Mouse (Mus musculus) gastrocnemius, postnatal 4 days (tissue): ENCODE results near the gene Klhdc4. TPM values are rescaled to one million over a fixed set of nuclear protein-coding genes. Genes with fewer than 3 reads are reported as not detected.
A peak's percentile ranks its signal among the peaks of the same experiment; 100 is the strongest.

Experiments used
- DNase-seq, 2 experiments: peaks; one replicate each; pipeline ENCODE4 v3.0.0; 2021 to 2022; ENCODE audit warnings: low spot score in 2 of 2, mixed read lengths in 2 of 2
- long read RNA-seq, 2 experiments: library from polyadenylated mRNA; stranded (forward); transcript quantifications; one replicate each; pipeline ENCODE4 v2.0.0; 2021
- total RNA-seq, 2 experiments: library from RNA; stranded (reverse); gene quantifications; 2 replicates each; pipeline ENCODE4 v1.2.3; 2021

Klhdc4 gene
- 10 to 100 TPM; 17.5 to 19.0 TPM for total RNA-seq
- long read RNA-seq, experiment 1, transcript Klhdc4-201 (12 exons, 2,078 nt), result major isoform, 15 of 19 reads
- long read RNA-seq, experiment 1, partial matches to known transcripts, result 3 of 19 reads
- long read RNA-seq, experiment 1, other reads (novel, unspliced or antisense), result 1 of 19 reads
- long read RNA-seq, experiment 2, transcript Klhdc4-201 (12 exons, 2,078 nt), result major isoform, 31 of 38 reads
- long read RNA-seq, experiment 2, partial matches to known transcripts, result 0 of 38 reads
- long read RNA-seq, experiment 2, other reads (novel, unspliced or antisense), result 7 of 38 reads

GRCm38 (mm10) chr8:121829048-121829776 is at the start of gene Klhdc4:
Gene Klhdc4, minus strand, starts transcription at chr8:121829569.
- DNase-seq, result peak; percentile 63 to 82

DNA sequence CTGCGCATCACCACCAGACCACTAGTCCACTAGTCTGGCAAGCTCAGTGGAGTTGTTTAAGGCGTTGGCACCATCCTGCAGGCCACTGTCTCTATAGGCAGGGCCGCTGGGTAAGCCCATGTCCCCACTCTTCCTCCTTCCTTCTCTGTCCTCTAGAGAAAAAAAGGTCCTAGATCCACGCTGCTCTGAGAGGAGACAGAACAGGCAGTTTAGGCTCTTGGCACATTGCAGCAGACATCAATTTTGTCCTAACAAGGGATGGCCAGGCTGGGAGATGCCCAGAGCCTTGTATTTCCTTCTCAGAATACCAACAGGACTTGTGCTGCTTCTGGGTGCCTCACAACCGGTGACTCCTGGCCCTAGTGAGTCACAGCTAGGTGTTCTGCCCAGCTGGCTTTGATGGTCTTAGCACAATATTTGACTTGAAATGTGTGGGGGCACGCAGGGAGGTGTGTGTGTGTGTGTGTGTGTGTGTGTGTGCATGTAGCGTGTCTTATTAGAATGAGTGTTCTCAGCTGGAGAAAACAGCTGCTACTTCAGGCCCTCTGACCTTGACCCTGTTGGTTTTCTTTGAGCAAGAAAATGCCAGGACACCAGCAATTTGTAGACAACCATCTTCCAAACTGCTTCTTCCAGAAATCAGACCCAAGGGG is 48.6 kb upstream of the Klhdc4 start:
- no peak for DNase-seq

DNA sequence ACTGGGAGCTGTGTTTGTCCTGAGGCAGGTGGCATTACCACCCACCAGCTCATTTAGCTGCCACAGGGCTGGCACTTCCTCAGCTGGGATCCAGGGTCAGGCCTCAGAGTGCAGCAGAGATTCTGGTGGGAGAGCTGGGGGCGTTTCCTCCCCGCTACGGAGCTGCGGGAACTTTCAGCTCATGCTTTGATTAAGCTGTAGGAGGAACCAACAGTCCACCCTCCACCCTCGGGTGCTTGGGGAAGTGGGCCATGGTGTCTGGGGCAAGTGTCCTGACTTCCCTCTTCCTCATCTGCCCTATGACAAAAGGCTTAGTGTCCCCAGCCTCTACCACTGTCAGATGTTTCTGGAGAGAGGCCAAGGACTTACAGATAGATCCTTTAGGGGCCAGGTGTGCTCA is 47.8 kb upstream of the Klhdc4 start:
- no peak for DNase-seq

- DNase-seq, result no peak
Measured at GRCm38 (mm10) chr8:121875517-121875916, 46.1 kb upstream of the Klhdc4 start.

DNA sequence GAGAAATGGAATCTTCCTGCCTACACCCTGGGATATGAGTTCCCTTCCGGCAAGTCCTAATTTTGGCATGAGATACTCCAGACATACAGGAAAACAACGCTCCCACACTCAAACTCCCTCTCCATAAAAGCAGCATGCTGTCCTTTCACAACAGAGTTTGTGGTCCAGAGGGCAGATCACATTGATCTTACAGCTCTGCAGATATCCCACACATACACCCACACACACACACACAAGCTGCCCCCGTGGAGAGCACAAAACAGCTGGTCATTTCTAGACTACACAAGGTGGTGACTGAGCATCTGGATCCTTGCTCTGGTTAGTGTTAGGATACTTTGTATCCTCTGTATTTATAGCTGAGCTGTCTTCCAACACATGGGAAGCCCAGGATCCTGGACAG is 45.7 kb upstream of the Klhdc4 start:
- DNase-seq, result no peak

DNA sequence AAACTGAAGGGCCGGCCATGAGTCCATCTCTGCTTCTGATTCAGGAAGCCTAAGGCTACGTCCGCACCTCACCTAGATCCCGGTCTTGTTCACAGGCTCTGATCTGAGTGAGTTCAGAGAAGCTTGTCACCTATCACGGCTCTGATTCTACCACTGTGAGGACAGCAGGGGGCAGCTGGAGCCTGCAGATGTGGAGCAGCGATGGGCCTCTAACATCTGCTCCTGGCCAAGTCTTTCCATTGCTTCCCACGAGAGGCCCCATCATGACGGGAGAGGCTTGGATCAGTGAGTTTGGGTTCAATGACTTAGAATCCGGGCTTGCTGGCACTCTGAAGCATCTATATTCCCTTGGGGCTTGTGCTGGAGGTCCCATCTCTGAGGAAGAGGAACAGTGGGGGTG is 44.7 kb upstream of the Klhdc4 start:
- peak; percentile 39 to 73 for DNase-seq

- DNase-seq, result no peak
Measured at GRCm38 (mm10) chr8:121871833-121872440, 42.6 kb upstream of the Klhdc4 start.

- DNase-seq, result no peak
Measured at GRCm38 (mm10) chr8:121870190-121870589, 40.8 kb upstream of the Klhdc4 start.

DNA sequence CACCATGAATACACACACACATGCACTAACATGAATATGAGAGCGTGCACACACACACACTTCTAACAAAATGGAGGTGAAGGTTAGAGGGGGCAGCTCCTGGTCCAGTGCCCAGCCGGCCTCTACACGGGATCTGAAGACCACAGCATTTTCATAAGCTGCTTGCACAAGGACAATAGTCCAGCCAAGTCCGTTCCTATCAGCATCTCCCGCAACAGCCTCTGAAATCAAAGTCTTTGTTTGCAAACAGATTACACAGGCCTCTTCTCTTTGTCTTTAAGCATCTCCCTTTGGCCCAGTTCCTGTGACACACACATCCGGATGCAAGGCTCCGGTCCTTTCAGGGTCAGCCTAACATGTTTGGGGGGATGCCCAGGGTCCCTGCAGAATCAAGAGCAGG is 39.5 kb upstream of the Klhdc4 start:
- DNase-seq, result no peak

GRCm38 (mm10) chr8:121868196-121868595 is 38.8 kb upstream of the Klhdc4 start:
- DNase-seq, result no peak

DNA sequence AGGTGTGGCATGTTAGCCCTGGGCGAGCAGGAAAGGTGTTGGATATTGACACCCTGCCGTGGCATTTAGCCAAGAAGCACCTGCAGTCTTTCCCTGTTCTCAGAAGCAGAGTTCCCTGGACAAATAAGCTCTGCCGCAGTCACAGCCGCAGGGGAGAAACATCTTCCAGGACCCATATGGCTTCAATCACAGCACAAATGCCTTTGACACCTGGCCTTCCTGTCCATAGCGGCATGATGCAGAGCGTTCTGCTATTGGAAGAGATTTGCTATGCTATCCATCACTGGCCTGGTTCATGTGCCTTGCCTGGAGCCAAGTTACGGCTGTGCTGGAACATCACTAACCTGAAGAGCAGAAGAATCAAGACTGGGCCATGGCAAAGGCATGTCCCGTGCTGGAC is 36.0 kb upstream of the Klhdc4 start:
- no peak for DNase-seq

DNA sequence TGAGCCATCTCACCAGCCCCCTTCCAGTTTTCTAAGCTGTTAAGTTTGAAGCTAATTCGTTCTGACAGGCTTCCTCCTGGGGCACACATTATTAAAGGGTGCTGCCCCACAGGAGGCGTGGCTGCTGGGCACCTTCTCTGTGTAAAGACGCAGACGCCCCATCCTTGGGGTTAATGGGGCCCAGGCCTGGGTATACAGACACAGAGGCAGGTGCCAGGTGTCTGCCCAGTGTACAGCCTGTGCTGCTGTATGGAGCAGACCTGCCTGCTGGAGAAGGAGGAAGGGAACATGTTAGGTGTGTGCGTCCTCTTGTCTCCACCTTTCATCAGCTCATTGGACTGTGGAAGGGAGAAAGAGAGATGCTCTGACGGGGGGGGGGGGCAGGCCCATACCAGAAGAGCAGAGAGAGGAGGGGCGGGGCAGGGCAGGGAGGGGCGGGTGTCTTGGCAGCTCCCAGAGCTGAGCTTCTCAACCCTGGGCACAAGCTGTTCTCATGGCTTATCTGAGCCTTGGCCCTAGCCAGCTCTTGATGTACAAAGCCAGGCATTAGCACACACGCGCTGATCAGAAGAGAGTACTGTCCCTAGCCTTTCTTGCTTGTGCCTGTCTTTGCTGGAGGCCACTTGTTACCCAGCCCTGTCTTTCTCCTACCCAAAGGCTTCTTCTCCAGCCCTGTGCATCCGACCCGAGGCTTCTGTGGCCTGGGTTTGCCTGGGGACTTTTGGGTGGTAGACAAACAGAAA is 32.6 kb upstream of the Klhdc4 start:
- DNase-seq, result no peak

DNA sequence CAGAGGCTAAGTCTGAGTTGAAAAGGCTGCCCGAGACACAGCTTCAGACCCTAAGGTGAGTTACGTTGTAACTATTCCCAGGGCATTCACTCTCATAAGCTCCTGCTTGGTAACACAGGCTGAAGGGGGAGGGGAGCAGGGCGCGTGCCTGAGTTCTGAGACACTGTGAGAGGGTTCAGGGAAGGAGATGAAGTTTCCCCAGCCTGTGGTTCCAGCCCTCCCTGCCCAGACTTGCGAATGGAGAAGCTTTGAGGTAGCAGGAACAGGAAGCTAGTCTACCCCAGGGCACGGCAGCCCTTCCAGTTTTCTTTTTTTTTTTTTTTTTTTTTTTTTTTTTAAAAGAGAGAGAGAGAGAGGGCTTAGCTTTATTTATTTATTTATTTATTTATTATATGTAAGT is 31.9 kb upstream of the Klhdc4 start:
- no peak for DNase-seq

GRCm38 (mm10) chr8:121857747-121858146 is 28.4 kb upstream of the Klhdc4 start:
- DNase-seq, result no peak

DNA sequence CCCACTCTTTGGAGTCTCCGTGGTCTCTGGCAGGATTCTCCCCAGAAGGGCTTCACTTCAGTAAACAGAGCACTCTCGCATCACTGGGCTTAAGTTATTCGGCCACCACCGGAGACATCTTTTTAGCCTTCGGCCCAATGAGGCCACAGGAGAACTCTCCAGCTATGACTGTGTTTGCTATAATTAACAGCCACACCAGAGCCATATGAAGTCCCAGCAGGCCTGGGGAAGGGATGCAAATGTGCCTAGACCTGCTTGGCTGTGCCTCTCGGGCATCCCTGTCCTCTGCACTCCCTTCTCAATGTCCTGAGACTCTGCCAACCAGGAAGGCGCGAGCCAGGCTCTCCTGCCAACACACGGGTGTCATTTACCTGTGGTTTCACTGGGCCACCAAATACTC is 28.0 kb upstream of the Klhdc4 start:
- DNase-seq, result no peak

GRCm38 (mm10) chr8:121856071-121856746 is 26.8 kb upstream of the Klhdc4 start:
- DNase-seq, result no peak

DNA sequence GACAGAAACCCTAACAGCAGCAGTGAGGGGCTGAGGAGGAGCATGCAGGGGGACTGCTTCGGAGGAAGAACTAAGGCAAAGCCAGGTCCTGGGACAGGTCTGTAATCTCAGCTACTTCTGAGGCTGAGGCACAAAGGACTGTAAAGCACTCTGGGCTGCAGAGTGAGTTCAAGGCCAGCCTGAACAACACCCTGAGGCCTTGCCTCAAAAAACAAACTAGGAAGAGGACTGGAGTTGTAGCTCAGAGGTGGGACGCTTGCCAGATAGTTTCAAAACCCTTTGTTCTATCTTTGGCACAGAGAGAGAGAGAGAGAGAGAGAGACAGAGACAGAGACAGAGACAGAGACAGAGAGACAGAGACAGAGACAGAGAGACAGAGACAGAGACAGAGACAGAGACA is 24.2 kb upstream of the Klhdc4 start:
- DNase-seq, result no peak

- no peak for DNase-seq
Measured at GRCm38 (mm10) chr8:121852464-121852863, 23.1 kb upstream of the Klhdc4 start.

DNA sequence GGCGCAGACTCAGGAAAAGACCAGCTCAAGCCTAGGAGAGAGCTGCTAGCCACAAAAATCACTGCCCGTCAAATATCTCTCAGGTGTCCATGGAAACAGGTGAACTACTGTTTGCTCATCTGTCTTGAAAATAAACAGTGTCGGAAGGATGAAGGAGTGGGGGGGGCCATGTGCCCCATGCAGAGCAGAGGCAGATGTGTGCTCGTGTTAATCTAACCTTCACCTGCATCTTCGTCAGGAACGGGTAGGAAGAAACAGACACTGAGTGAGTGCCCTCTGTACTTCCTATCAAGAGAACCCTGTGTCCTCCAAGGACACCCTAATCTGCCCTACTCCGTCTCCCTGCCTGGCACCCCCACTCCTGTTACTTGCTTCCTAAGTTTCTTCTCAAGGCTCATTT is 22.3 kb upstream of the Klhdc4 start:
- DNase-seq, result no peak

DNA sequence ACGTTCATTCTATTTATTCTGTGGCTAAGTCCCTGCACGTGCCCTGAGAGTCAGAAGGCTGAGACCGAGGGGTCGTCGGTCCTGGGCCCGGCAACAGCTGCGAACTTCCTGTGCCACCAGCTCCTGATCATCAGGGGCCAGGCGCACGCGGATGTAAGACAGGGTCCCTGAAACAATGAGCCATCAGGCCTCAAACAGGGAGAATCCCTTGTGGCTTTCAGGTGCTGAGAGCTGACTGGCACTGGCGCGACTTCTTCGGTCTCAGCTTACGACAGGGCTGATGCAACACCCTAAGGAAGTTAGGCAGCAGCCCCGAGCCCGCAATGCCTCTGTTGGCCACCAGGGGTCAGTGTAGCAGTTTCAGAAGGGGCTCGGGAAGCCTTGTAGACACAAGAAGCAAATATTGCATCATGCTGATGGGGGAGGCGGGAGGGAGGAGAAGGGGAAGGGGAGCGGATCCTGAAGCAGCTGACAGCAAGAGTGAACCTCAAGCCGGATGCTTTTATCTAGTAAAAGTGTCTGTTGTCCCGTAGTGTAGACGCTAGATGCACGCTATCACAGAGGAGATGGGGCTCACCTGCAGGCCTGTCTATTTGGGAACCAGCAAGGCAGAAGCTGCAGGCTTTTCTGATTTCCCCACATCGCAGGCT is 21.6 kb upstream of the Klhdc4 start:
- DNase-seq, result peak; percentile 92 to 93
